In the genomic region with DNA sequence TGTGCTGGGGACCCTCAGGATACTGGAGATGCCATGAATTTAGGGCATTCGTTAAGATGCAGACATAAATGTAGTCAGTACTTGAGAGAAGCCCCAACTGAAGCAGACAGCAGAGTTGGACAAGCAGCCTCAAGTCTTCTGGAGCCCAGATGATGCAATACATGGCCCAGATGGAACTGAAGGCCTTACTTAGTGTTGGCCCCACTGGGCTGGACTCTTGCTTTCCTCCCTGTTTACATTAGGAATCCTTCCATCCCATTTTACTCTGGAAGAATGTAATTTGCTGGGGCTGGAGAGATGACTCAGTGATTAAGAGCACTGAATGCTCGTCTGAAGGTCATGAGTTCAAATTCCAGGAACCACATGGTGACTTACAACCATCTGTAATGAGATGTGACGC, we compare ENCODE assay signal across 19 mouse cellular contexts.
DNase-seq lines count a peak whose midpoint lies in the region; TF ChIP-seq lines count a peak whose summit lies in the region.
"Had no signal": no experiment of that assay in that cellular context is flagged by ENCODE, and none has a peak within 500 bp of the region (broad histone marks: within the 10 kb centered on the region; RNA-seq: fewer than 3 reads in every experiment).

No protein-coding gene starts in this region.

- no peak overlapping the region for H3K27ac ChIP-seq in left cerebral cortex, adult 2 months
- H3K27ac ChIP-seq: embryonic facial prominence, embryonic 13.5 days; forebrain, embryonic 10.5 days; heart, embryonic 10.5 days; hindbrain, embryonic 12.5 days had no signal

- H3K27me3 ChIP-seq in myocyte (ENCODE audit: control insufficient read depth, insufficient read depth, insufficient read length): no peaks in the 10 kb centered on the region
- H3K27me3 ChIP-seq: embryonic facial prominence, embryonic 13.5 days; hindbrain, embryonic 12.5 days had no signal

- intact Hi-C loops in left cerebral cortex, adult 2 months (cut with DNase I): no loop called here

- H3K4me3 ChIP-seq in myocyte: no peak overlapping the region
- no peak overlapping the region for H3K4me3 ChIP-seq in left cerebral cortex, adult 2 months
- H3K4me3 ChIP-seq: embryonic facial prominence, embryonic 13.5 days; forebrain, embryonic 10.5 days; heart, embryonic 10.5 days; hindbrain, embryonic 12.5 days had no signal

- H3K36me3 ChIP-seq in myocyte (ENCODE audit: control insufficient read depth, insufficient read depth): no peaks in the 10 kb centered on the region
- H3K36me3 ChIP-seq: embryonic facial prominence, embryonic 13.5 days had no signal

- TF ChIP-seq POLR2A in myocyte (IDR thresholded peaks at IDR 0.05; ENCODE audit: insufficient read length, low read depth): no peak

- DNase-seq in 3134 (ENCODE audit: extremely low read depth, insufficient read length, low spot score): peak; percentile 62
- DNase-seq in 416B (ENCODE audit: low read depth): peak; percentile 29
- DNase-seq in R1 (ENCODE audit: low read depth, low spot score): peak; percentile 7
- DNase-seq in liver: no peak
- no peak for DNase-seq in left cerebral cortex, adult 2 months (ENCODE audit: extremely low spot score in 1 of 2, low spot score in 2 of 2)
- DNase-seq: adrenal gland, adult 2 months; adrenal gland, postnatal 25 days; cerebellum, adult 18-20 months; cerebellum, adult 9-11 months; cerebellum, postnatal 36 days; gastrocnemius, postnatal 10 days; heart, adult 18-20 months; heart, postnatal 10 days; heart, postnatal 4 days had no signal

- H3ac ChIP-seq in myocyte (ENCODE audit: control insufficient read depth, insufficient read length): no peak overlapping the region

- H3K4me2 ChIP-seq in myocyte (ENCODE audit: low read depth): no peak overlapping the region
- H3K4me2 ChIP-seq: embryonic facial prominence, embryonic 13.5 days; hindbrain, embryonic 12.5 days had no signal

- no peaks in the 10 kb centered on the region for H3K79me2 ChIP-seq in myocyte (ENCODE audit: control insufficient read depth, insufficient read depth)

- TF ChIP-seq CTCF in left cerebral cortex, adult 2 months (IDR thresholded peaks at IDR 0.05): no peak

TF ChIP-seq in myocyte, 11 proteins besides CTCF, POLR2A, EP300 and RAD21:
- TF ChIP-seq CEBPB (IDR thresholded peaks at IDR 0.05; ENCODE audit: insufficient read depth, poor library complexity, severe bottlenecking) (peak; percentile 77), SRF (IDR thresholded peaks at IDR 0.05; ENCODE audit: control insufficient read depth, insufficient read length, low read depth) (no peak)

Comparison
In these comparisons a context has a peak if more than half of its experiments do, and no peak if none do; other contexts are left out.
1. DNase-seq: peak in 3134 (single experiment), 416B (single experiment) and R1 (single experiment); none in liver (single experiment) and left cerebral cortex, adult 2 months (0 of 2).